Mouse (Mus musculus): ENCODE results near the gene Cdk7.

DNA sequence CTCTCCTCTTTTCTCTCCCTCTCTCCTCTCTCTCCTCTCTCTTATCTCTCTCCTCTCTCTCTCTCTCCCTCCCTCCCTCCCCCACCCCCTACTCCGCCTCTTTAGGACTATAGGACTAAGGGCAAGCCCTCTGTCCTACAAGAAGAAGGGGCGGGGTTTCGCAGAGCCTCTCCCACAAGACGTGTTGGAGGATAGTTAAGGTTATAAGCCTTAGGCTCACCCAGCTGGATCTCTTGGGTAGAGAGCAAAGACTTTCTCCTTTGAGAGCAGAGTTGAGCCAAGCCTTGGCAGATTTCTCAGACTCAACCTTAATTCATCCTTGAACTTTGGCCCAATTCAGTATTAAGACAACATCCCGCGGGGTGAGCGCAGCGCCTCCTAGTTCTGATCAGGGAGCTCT, 17.9 kb upstream of the Cdk7 start:
- TF ChIP-seq CTCF (conservative IDR thresholded peaks at IDR 0.05; ENCODE audit: low read length) (no peak), POU5F1 (IDR thresholded peaks at IDR 0.05; ENCODE audit: borderline replicate concordance, low read length) (no peak), NANOG (IDR thresholded peaks at IDR 0.05; ENCODE audit: borderline replicate concordance, low read length) (no peak)
